Mouse (Mus musculus): Measurements from ENCODE around the gene Cyp26a1. TPM values are rescaled to one million over a fixed set of nuclear protein-coding genes. Genes with fewer than 3 reads are reported as not detected.

The Cyp26a1 gene
- polyA plus RNA-seq, 1 experiment from 2014 or later, result 0.14 TPM

- Histone ChIP-seq H3K9ac (ENCODE audit: low read depth, low read length) (no peak overlapping the region), H3K27me3 (replicated peaks; ENCODE audit: control insufficient read depth, insufficient read depth, low read length) (no peaks in the 10 kb centered on the region), H3K4me2 (replicated peaks; ENCODE audit: low read depth) (no peak overlapping the region), H3K4me3 (ENCODE audit: low read depth, low read length) (no peak overlapping the region), H3K9me3 (ENCODE audit: control insufficient read depth) (no peaks in the 10 kb centered on the region), H3K27ac (ENCODE audit: low read depth, low read length) (no peak overlapping the region), H3K4me1 (replicated peaks; ENCODE audit: control insufficient read depth, insufficient read depth, low read length) (no peaks in the 10 kb centered on the region), H3K36me3 (ENCODE audit: control insufficient read depth, insufficient read depth) (no peaks in the 10 kb centered on the region)
- 93% methylated on average over 7 of the region's 7 CpGs for WGBS
- TF ChIP-seq CTCF (IDR thresholded peaks at IDR 0.05; ENCODE audit: low read depth), result no peak
- ATAC-seq, result no peak
Observed at GRCm38 (mm10) chr19:37726585-37726984, 29.0 kb downstream of the Cyp26a1 start.

GRCm38 (mm10) chr19:37727366-37727765, 29.8 kb downstream of the Cyp26a1 start:
- H3K36me3 ChIP-seq (ENCODE audit: control insufficient read depth, insufficient read depth), result no peaks in the 10 kb centered on the region
- ATAC-seq, result no peak
- H3K27ac ChIP-seq (ENCODE audit: low read depth, low read length), result no peak overlapping the region
- no peak overlapping the region for H3K4me2 ChIP-seq (replicated peaks; ENCODE audit: low read depth)
- no peak overlapping the region for H3K9ac ChIP-seq (ENCODE audit: low read depth, low read length)
- H3K4me1 ChIP-seq (replicated peaks; ENCODE audit: control insufficient read depth, insufficient read depth, low read length), result no peaks in the 10 kb centered on the region
- no peaks in the 10 kb centered on the region for H3K9me3 ChIP-seq (ENCODE audit: control insufficient read depth)
- TF ChIP-seq CTCF (IDR thresholded peaks at IDR 0.05; ENCODE audit: low read depth), result no peak
- H3K27me3 ChIP-seq (replicated peaks; ENCODE audit: control insufficient read depth, insufficient read depth, low read length), result no peaks in the 10 kb centered on the region
- no peak overlapping the region for H3K4me3 ChIP-seq (ENCODE audit: low read depth, low read length)
- WGBS, result 93% methylated on average over 2 of the region's 2 CpGs

GRCm38 (mm10) chr19:37735426-37735825, 37.8 kb downstream of the Cyp26a1 start:
- Histone ChIP-seq H3K4me1 (replicated peaks; ENCODE audit: control insufficient read depth, insufficient read depth, low read length) (no peaks in the 10 kb centered on the region), H3K9ac (ENCODE audit: low read depth, low read length) (no peak overlapping the region), H3K4me2 (replicated peaks; ENCODE audit: low read depth) (no peak overlapping the region), H3K9me3 (ENCODE audit: control insufficient read depth) (no peaks in the 10 kb centered on the region), H3K27ac (ENCODE audit: low read depth, low read length) (no peak overlapping the region), H3K27me3 (replicated peaks; ENCODE audit: control insufficient read depth, insufficient read depth, low read length) (no peaks in the 10 kb centered on the region), H3K4me3 (ENCODE audit: low read depth, low read length) (no peak overlapping the region), H3K36me3 (ENCODE audit: control insufficient read depth, insufficient read depth) (no peaks in the 10 kb centered on the region)
- TF ChIP-seq CTCF (IDR thresholded peaks at IDR 0.05; ENCODE audit: low read depth), result no peak
- no peak for ATAC-seq
- 79% methylated on average over 8 of the region's 8 CpGs for WGBS

GRCm38 (mm10) chr19:37738575-37738974, 41.0 kb downstream of the Cyp26a1 start:
- H3K9me3 ChIP-seq (ENCODE audit: control insufficient read depth), result no peaks in the 10 kb centered on the region
- no peak for TF ChIP-seq CTCF (IDR thresholded peaks at IDR 0.05; ENCODE audit: low read depth)
- 90% methylated on average over 3 of the region's 3 CpGs for WGBS
- ATAC-seq, result no peak
- no peaks in the 10 kb centered on the region for H3K27me3 ChIP-seq (replicated peaks; ENCODE audit: control insufficient read depth, insufficient read depth, low read length)
- no peak overlapping the region for H3K27ac ChIP-seq (ENCODE audit: low read depth, low read length)
- H3K4me1 ChIP-seq (replicated peaks; ENCODE audit: control insufficient read depth, insufficient read depth, low read length), result no peaks in the 10 kb centered on the region
- H3K36me3 ChIP-seq (ENCODE audit: control insufficient read depth, insufficient read depth), result no peaks in the 10 kb centered on the region
- H3K9ac ChIP-seq (ENCODE audit: low read depth, low read length), result no peak overlapping the region
- no peak overlapping the region for H3K4me3 ChIP-seq (ENCODE audit: low read depth, low read length)
- no peak overlapping the region for H3K4me2 ChIP-seq (replicated peaks; ENCODE audit: low read depth)

GRCm38 (mm10) chr19:37740043-37740442, 42.4 kb downstream of the Cyp26a1 start:
- H3K36me3 ChIP-seq (ENCODE audit: control insufficient read depth, insufficient read depth), result no peaks in the 10 kb centered on the region
- no peaks in the 10 kb centered on the region for H3K9me3 ChIP-seq (ENCODE audit: control insufficient read depth)
- no peak overlapping the region for H3K27ac ChIP-seq (ENCODE audit: low read depth, low read length)
- no peak overlapping the region for H3K4me3 ChIP-seq (ENCODE audit: low read depth, low read length)
- H3K27me3 ChIP-seq (replicated peaks; ENCODE audit: control insufficient read depth, insufficient read depth, low read length), result no peaks in the 10 kb centered on the region
- H3K4me1 ChIP-seq (replicated peaks; ENCODE audit: control insufficient read depth, insufficient read depth, low read length), result no peaks in the 10 kb centered on the region
- no peak for TF ChIP-seq CTCF (IDR thresholded peaks at IDR 0.05; ENCODE audit: low read depth)
- 70% methylated on average over 7 of the region's 7 CpGs for WGBS
- no peak overlapping the region for H3K9ac ChIP-seq (ENCODE audit: low read depth, low read length)
- no peak for ATAC-seq
- H3K4me2 ChIP-seq (replicated peaks; ENCODE audit: low read depth), result no peak overlapping the region

Other genes starting within 250 kb of the Cyp26a1 start
- 23.3 and 24.6 TPM in 2 replicates for gene Exoc6, start 147.4 kb upstream of the Cyp26a1 start, polyA plus RNA-seq (2015; fragmentation: Nextera tagmentation; extraction: Ambion mirVana)
- not detected in 2 replicates for gene Cyp26c1, start 12.2 kb upstream of the Cyp26a1 start, polyA plus RNA-seq (2015; fragmentation: Nextera tagmentation; extraction: Ambion mirVana)

Measured in intestine, postnatal 0 days (tissue).